Mouse (Mus musculus) neural tube, postnatal 0 days (tissue): ENCODE measurements around the gene Prokr2. TPM values are rescaled to one million over a fixed set of nuclear protein-coding genes. Genes with fewer than 3 reads are reported as not detected.

Experiments
- polyA plus RNA-seq: library from polyadenylated mRNA; unstranded; fragments of >200 nt; fragmentation: Nextera tagmentation; extraction: Ambion mirVana; gene quantifications from 2 replicates; pipeline ENCODE4 v1.2.1, GENCODE M21; 2015

Gene Prokr2
- 3.5 and 4.4 TPM in 2 replicates for polyA plus RNA-seq

DNA sequence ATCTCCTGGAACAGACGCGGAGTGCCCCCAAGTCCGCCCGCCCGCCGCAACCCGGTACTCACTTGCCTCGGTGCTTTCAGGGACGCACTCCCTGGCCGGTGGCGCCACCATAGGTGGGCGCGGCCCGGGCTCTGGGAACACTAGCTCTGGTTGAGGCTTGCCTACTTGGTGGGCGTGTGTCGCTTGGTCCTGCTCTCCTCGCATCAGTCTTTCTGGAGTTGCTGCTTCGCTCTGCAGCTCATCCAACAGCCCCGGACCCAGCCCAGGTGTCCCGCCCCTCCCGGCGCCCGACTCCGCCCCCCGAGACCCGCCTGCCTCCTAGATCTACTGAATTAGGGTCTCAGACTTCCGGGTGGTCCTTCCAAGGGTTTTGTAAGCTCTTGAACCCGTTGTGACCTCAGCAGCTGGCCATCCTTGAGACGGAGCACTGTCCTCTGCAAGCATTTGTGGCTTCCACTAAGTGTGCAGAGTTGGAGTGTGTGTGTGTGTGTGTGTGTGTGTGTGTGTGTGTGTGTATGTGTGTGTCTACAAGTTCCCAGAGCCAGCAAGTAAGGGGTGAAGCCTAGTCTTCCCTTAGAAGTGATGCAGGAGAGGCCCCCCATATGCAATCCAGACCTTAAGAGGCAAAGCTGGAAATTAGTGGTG lies at the start of gene Prokr2:
TSS of gene Prokr2 (minus strand) at position 254 of the 645 bp plus-strand sequence.

Other genes with a start within 250 kb of the Prokr2 start
- 36.5 and 49.7 TPM in 2 replicates for gene Slc23a2, start 240.3 kb downstream of the Prokr2 start, polyA plus RNA-seq
- gene Tmem230, start 137.6 kb downstream of the Prokr2 start, polyA plus RNA-seq = 38.1 and 40.0 TPM in 2 replicates
- 90.9 and 92.6 TPM in 2 replicates for gene Pcna, start 132.1 kb downstream of the Prokr2 start, polyA plus RNA-seq
- gene Cds2, start 122.3 kb downstream of the Prokr2 start, polyA plus RNA-seq = 44.9 and 50.0 TPM in 2 replicates
- 85.8 and 94.3 TPM in 2 replicates for gene Gpcpd1, start 202.3 kb upstream of the Prokr2 start, polyA plus RNA-seq